Mouse (Mus musculus) thymus, postnatal 10 days (tissue): ENCODE measurements around the gene Zfx.

Source experiments
- DNase-seq, 2 experiments: peaks; one replicate each; pipeline ENCODE4 v3.0.0; 2021; ENCODE audit warnings: low spot score in 2 of 2

Zfx gene

GRCm38 (mm10) chrX:94123059-94123839 is at the start of gene Zfx:
Gene Zfx (minus strand): TSS chrX:94123702.
- peak; percentile 54 to 55 for DNase-seq

- no peak for DNase-seq
Observed at GRCm38 (mm10) chrX:94169348-94169747, 45.8 kb upstream of the Zfx start.

- no peak for DNase-seq
Observed at GRCm38 (mm10) chrX:94152251-94152830, 28.8 kb upstream of the Zfx start.

- DNase-seq, result no peak
Observed at GRCm38 (mm10) chrX:94150471-94150870, 27.0 kb upstream of the Zfx start.

GRCm38 (mm10) chrX:94142004-94142771 is 18.7 kb upstream of the Zfx start:
- DNase-seq, result no peak

GRCm38 (mm10) chrX:94140080-94140479 is 16.6 kb upstream of the Zfx start:
- DNase-seq, result no peak

- DNase-seq, result no peak
Observed at GRCm38 (mm10) chrX:94138256-94138655, 14.8 kb upstream of the Zfx start.

GRCm38 (mm10) chrX:94135084-94135483 is 11.6 kb upstream of the Zfx start:
- DNase-seq, result no peak

- DNase-seq, result no peak
Observed at GRCm38 (mm10) chrX:94133551-94133950, 10.0 kb upstream of the Zfx start.

GRCm38 (mm10) chrX:94132239-94132638 is 8.7 kb upstream of the Zfx start:
- no peak for DNase-seq

- DNase-seq, result no peak
Observed at GRCm38 (mm10) chrX:94129712-94130111, 6.2 kb upstream of the Zfx start.

- no peak for DNase-seq
Observed at GRCm38 (mm10) chrX:94125950-94126349, 2.4 kb upstream of the Zfx start.

- no peak for DNase-seq
Observed at GRCm38 (mm10) chrX:94122709-94123058, 818 bp downstream of the Zfx start.

- peak; percentile 79 to 80 for DNase-seq
Observed at GRCm38 (mm10) chrX:94121866-94122708, 1.4 kb downstream of the Zfx start.

GRCm38 (mm10) chrX:94121161-94121856 is 2.2 kb downstream of the Zfx start:
- DNase-seq, result peak; percentile 6 to 9

- no peak for DNase-seq
Observed at GRCm38 (mm10) chrX:94118350-94118749, 5.2 kb downstream of the Zfx start.

GRCm38 (mm10) chrX:94115882-94116281 is 7.6 kb downstream of the Zfx start:
- DNase-seq, result no peak

- no peak for DNase-seq
Observed at GRCm38 (mm10) chrX:94105964-94106363, 17.5 kb downstream of the Zfx start.

- no peak for DNase-seq
Observed at GRCm38 (mm10) chrX:94102938-94103337, 20.6 kb downstream of the Zfx start.

GRCm38 (mm10) chrX:94100561-94100960 is 22.9 kb downstream of the Zfx start:
- DNase-seq, result no peak

- no peak for DNase-seq
Observed at GRCm38 (mm10) chrX:94091001-94091400, 32.5 kb downstream of the Zfx start.
